Mouse (Mus musculus) brain, embryonic 14.5 days (tissue): ENCODE data around the gene Mis18a. TPM values are rescaled to one million over a fixed set of nuclear protein-coding genes. Genes with fewer than 3 reads are reported as not detected.

ENCODE experiments used
- DNase-seq: peaks from one replicate; pipeline ENCODE4 v3.0.0-alpha.2; 2011; ENCODE audit warnings: low read depth
- CTCF ChIP-seq: fragments of 200-500 bp; IDR thresholded peaks from 2 replicates; pipeline ENCODE4 v1.5.1; 2012; ENCODE audit warnings: inconsistent platforms, mild to moderate bottlenecking, moderate library complexity, borderline replicate concordance; ENCODE audit not compliant: insufficient read depth, insufficient read length; ENCODE audit errors: extremely low read depth
- POLR2A ChIP-seq: fragments of 200-500 bp; IDR thresholded peaks from 2 replicates; pipeline ENCODE4 v1.6.1; 2012; ENCODE audit warnings: mild to moderate bottlenecking, inconsistent platforms, borderline replicate concordance; ENCODE audit not compliant: poor library complexity, insufficient read depth, insufficient read length, severe bottlenecking; ENCODE audit errors: extremely low read depth
- polyA plus RNA-seq: library from polyadenylated mRNA; depleted of rRNA; stranded (reverse); fragments of >200 nt; gene quantifications from 2 replicates; pipeline ENCODE4 v1.2.3, GENCODE M21; 2012

Mis18a gene
- polyA plus RNA-seq, 1 experiment, result 25.8 TPM

DNA sequence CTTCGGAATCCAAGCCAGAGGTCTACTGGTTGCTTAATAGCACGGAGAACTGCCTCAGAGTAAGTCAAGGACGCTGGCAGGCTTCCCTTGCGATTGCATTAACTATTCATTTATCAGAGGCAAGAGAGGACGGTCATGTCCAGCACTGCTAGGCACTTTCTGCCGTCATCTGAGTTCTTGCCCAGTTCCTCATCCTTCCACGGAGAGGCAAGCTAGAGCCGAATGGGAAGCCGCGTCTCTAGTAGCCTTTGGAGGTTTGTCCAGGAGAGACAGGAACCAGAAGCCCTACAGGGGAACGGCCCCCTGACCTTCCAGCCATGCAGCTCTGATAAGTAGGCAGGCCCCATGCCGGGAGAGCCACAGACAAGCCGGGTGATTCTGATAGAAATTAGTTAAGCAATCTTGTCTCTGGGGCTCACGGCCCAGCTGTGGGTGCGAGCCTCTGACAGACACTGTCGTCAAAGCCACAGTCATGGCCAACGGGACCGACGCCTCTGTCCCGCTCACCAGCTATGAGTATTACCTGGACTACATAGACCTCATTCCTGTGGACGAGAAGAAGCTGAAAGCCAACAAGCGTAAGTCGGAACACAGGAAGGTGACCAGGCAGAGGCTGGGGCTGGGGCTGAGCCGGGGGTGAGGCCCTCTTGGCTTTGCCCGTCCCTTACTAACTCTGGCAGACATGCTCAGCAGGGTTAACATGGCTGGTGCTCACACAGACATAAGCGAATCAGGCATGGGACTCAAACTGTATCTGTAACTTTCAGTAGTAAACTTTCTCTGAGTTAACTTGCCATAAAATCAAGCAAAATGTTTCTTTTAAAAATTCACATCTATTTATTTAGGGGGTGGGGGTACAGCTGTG, 11.1 kb upstream of the Mis18a start, which contains the start of gene Mrap:
Gene Mrap (plus strand): TSS at position 116 of the 865 bp plus-strand sequence.
- no peak for TF ChIP-seq CTCF
- no peak for TF ChIP-seq POLR2A
- DNase-seq, result no peak

GRCm38 (mm10) chr16:90736672-90737270, 9.6 kb upstream of the Mis18a start:
- no peak for DNase-seq
- TF ChIP-seq CTCF (no peak), POLR2A (no peak)

DNA sequence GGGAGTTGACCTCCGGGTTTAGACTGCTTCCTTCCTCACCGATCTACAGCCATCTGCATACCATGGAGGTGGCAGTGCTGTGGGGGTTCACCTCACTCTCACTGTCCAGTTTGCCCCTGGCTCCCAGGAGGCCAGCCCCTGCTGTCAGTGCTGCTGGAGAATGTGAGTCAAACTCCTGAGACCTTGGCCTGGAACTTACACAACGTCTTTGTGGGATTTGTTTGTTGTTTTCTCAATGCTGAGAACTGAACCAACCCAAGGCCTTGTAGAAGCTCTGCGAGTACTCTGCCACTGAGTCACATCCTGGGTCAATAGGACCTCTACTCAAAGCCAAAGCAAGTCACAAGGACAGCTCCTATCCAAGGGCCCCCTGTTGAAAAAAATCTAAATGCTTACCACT, 8.4 kb upstream of the Mis18a start:
- no peak for TF ChIP-seq POLR2A
- no peak for TF ChIP-seq CTCF
- DNase-seq, result no peak

GRCm38 (mm10) chr16:90726600-90727227, 490 bp downstream of the Mis18a start:
- DNase-seq, result no peak
- TF ChIP-seq CTCF (no peak), POLR2A (no peak)

DNA sequence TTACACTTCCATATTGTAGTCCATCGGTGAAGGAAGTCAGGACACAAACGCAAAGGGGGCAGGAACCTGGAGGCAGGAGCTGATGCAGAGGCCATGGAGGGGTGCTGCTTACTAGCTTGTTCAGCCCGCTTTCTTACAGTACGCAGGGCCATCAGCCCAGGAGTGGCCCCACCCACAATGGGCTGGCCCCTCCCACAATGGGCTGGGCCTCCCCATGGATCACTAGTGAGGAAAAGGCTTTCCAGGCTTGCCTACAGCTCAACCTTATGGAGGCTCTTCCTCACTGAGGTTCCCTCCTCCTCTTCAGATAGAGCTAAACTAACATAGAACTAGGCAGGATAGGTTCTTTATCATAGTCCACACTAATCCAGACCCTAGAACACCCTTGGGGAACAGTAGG, 3.2 kb downstream of the Mis18a start:
- TF ChIP-seq POLR2A, result no peak
- no peak for TF ChIP-seq CTCF
- DNase-seq, result no peak

- DNase-seq, result no peak
Observed at GRCm38 (mm10) chr16:90710313-90710712, 16.9 kb downstream of the Mis18a start.

DNA sequence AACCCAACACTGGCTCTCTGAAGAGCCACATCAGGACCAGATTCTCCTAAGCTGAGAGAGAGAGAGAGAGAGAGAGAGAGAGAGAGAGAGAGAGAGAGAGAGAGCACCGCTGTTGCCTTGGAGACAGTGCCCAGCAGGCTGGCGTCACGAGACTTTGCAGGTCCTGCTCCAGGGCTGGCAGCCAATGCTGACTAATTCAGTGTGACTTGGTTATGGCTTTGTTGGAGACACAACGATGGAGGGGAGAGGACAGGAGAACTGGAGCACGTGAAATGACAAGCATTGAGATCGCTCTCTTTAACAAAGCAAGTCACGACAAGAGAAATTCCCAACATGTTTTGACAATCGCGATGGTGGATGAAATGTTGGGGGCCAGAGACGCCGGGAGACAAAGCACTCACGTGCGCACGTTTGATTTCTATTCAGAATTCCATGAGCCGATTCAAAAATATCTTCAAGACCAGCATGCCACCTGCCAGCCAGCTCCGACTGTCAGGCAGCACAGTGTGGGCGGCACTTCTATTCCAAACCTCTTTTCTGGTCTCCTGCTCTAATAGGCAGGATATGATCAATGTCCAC, 17.4 kb downstream of the Mis18a start:
- TF ChIP-seq POLR2A (no peak), CTCF (no peak)
- peak; percentile 98 for DNase-seq

More at GRCm38 (mm10) chr16:90710313-90710712, 16.9 kb downstream of the Mis18a start:
- TF ChIP-seq CTCF (no peak), POLR2A (no peak)

- no peak for DNase-seq
- TF ChIP-seq POLR2A, result no peak
- TF ChIP-seq CTCF, result no peak
Observed at GRCm38 (mm10) chr16:90706279-90706678, 20.9 kb downstream of the Mis18a start.

DNA sequence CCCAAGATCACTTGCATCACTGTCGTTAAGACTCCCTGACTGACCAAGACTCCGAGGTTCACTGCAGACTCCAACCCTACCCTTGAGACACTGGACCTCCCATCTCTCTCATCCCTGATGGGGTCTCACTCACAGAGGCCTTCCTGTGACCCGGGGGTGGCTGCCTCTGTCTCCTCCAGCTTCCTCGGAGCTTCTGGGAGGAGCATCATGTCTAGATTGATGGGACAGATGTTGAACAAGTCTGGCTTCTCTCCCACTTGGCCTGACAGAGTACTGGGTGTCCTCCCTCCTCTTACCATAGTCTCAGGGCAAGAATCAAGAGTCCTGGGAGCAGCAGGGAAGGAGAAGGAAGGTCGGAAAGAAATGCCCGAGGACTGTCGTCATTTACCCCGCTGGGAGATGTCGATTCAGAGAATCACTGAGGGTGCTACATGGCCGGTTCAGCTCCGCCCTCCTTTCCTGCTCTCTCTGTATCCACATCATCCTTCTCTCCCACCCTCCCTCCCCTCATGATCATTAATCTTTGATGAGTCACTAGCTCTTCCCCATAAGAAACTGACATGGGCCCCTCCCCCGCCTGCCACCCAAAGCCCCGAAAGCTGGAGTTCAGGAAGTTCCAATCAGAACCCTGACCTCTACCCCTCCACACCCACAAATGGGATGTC, 22.9 kb downstream of the Mis18a start:
- no peak for TF ChIP-seq CTCF
- no peak for TF ChIP-seq POLR2A
- no peak for DNase-seq

DNA sequence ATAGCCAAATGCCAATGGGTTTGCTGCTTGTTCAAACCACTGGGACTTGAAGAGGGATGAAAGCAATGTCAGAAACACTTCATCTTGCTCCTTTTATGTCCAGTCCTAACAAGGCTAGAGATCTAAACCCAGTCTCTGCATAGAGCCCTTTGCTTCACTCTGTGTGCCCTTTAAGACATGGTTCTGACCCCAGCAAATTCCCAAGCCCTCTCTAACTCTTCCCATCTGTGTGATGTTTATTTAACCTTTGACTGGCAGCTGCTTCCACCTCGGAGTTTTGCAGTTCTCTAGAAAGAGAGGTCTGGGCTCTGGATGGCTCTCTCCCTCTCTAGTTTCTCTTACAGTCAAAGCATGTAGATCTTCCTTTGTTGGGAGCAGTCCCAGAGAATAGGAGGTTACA, 23.6 kb downstream of the Mis18a start:
- no peak for DNase-seq
- TF ChIP-seq CTCF, result no peak
- no peak for TF ChIP-seq POLR2A

GRCm38 (mm10) chr16:90701541-90701940, 25.7 kb downstream of the Mis18a start:
- no peak for DNase-seq
- TF ChIP-seq POLR2A (no peak), CTCF (no peak)

DNA sequence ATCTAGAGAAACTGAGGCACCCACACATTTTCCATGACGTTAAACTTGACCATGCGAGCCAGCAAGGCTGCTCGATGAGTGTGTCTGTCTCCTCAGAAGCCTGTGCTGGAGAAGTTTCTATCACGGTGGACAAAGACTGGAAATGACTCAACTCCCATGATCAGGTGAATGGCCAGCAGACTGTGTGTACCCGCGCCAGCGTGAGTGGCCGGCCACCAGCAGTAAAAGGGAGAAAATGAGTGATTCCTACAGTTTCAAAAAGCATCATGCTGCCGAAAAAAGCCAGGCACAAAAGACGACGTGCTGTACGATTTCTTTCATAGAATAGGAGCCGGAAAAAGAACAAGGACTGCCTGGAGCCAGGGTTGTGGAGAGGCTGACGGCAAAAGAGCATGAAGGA, 27.8 kb downstream of the Mis18a start:
- DNase-seq, result no peak
- no peak for TF ChIP-seq POLR2A
- TF ChIP-seq CTCF, result no peak
